Mouse (Mus musculus): Measurements from ENCODE around the gene Top2b.

GRCm38 (mm10) chr14:16480621-16481020, 115.6 kb downstream of the Top2b start:
- TF ChIP-seq CTCF (IDR thresholded peaks at IDR 0.05; ENCODE audit: control insufficient read depth, insufficient read depth, insufficient read length), result no peak
- no peak for TF ChIP-seq MAX (IDR thresholded peaks at IDR 0.05)
- no peak for TF ChIP-seq USF1 (IDR thresholded peaks at IDR 0.05; ENCODE audit: low read depth)
- TF ChIP-seq MYOG (IDR thresholded peaks at IDR 0.05; ENCODE audit: control insufficient read depth, extremely low read depth, insufficient read length), result no peak
- no peak for TF ChIP-seq CEBPB (IDR thresholded peaks at IDR 0.05; ENCODE audit: low read depth)
